Mouse (Mus musculus): ENCODE results near the gene Socs2. TPM values are rescaled to one million over a fixed set of nuclear protein-coding genes. Genes with fewer than 3 reads are reported as not detected.

Gene Socs2
- total and polyA plus RNA-seq, 2 experiments, result 5.3 to 53.8 TPM

- no peaks in the 10 kb centered on the region for H3K36me3 ChIP-seq (ENCODE audit: control insufficient read depth, insufficient read depth, low read length)
- WGBS, result 70% methylated on average over 23 of the region's 23 CpGs
- H3K4me1 ChIP-seq (ENCODE audit: control insufficient read depth, insufficient read depth, low read length), result peaks cover 2% of the 10 kb centered on the region; the same call in 1 of the 2 replicates
- DNase-seq (ENCODE audit: extremely low read depth, low read depth, low spot score), result no peak
- H3K9ac ChIP-seq (ENCODE audit: low read depth, low read length), result no peak overlapping the region
- peak overlapping the region; percentile 1; the same call in 1 of the 2 replicates for H3K4me3 ChIP-seq (ENCODE audit: insufficient read depth, low read depth, low read length)
- peak overlapping the region; percentile 45 for H3K27ac ChIP-seq (replicated peaks; ENCODE audit: insufficient read depth, low read depth, low read length)
- H3K27me3 ChIP-seq (ENCODE audit: control insufficient read depth, insufficient read depth, low read length), result no peaks in the 10 kb centered on the region
- no peak for TF ChIP-seq POLR2A (IDR thresholded peaks at IDR 0.05; ENCODE audit: extremely low read depth, insufficient read depth, low read length)
- TF ChIP-seq CTCF (IDR thresholded peaks at IDR 0.05; ENCODE audit: low read depth, low read length), result no peak
- no peaks in the 10 kb centered on the region for H3K79me2 ChIP-seq (ENCODE audit: control insufficient read depth, insufficient read depth, low read length)
These were observed 28.0 kb downstream of the Socs2 start for GRCm38 (mm10) chr10:95388821-95389477.

GRCm38 (mm10) chr10:95386527-95386926, 30.5 kb downstream of the Socs2 start:
- H3K9ac ChIP-seq (ENCODE audit: low read depth, low read length), result no peak overlapping the region
- H3K4me1 ChIP-seq (ENCODE audit: control insufficient read depth, insufficient read depth, low read length), result peaks cover 2% of the 10 kb centered on the region; the same call in 1 of the 2 replicates
- H3K36me3 ChIP-seq (ENCODE audit: control insufficient read depth, insufficient read depth, low read length), result no peaks in the 10 kb centered on the region
- H3K79me2 ChIP-seq (ENCODE audit: control insufficient read depth, insufficient read depth, low read length), result no peaks in the 10 kb centered on the region
- 96% methylated on average over 6 of the region's 6 CpGs for WGBS
- no peak for DNase-seq (ENCODE audit: extremely low read depth, low read depth, low spot score)
- H3K4me3 ChIP-seq (ENCODE audit: insufficient read depth, low read depth, low read length), result no peak overlapping the region
- no peak overlapping the region for H3K27ac ChIP-seq (replicated peaks; ENCODE audit: insufficient read depth, low read depth, low read length)
- TF ChIP-seq POLR2A (IDR thresholded peaks at IDR 0.05; ENCODE audit: extremely low read depth, insufficient read depth, low read length), result no peak
- no peak for TF ChIP-seq CTCF (IDR thresholded peaks at IDR 0.05; ENCODE audit: low read depth, low read length)
- no peaks in the 10 kb centered on the region for H3K27me3 ChIP-seq (ENCODE audit: control insufficient read depth, insufficient read depth, low read length)

GRCm38 (mm10) chr10:95385801-95386203, 31.2 kb downstream of the Socs2 start:
- H3K36me3 ChIP-seq (ENCODE audit: control insufficient read depth, insufficient read depth, low read length), result no peaks in the 10 kb centered on the region
- 23% methylated on average over 4 of the region's 4 CpGs for WGBS
- no peak overlapping the region for H3K27ac ChIP-seq (replicated peaks; ENCODE audit: insufficient read depth, low read depth, low read length)
- H3K27me3 ChIP-seq (ENCODE audit: control insufficient read depth, insufficient read depth, low read length), result no peaks in the 10 kb centered on the region
- H3K79me2 ChIP-seq (ENCODE audit: control insufficient read depth, insufficient read depth, low read length), result no peaks in the 10 kb centered on the region
- H3K9ac ChIP-seq (ENCODE audit: low read depth, low read length), result no peak overlapping the region
- DNase-seq (ENCODE audit: extremely low read depth, low read depth, low spot score), result peak; percentile 85
- TF ChIP-seq POLR2A (IDR thresholded peaks at IDR 0.05; ENCODE audit: extremely low read depth, insufficient read depth, low read length) (no peak), CTCF (IDR thresholded peaks at IDR 0.05; ENCODE audit: low read depth, low read length) (no peak)
- no peak overlapping the region for H3K4me3 ChIP-seq (ENCODE audit: insufficient read depth, low read depth, low read length)
- peaks cover 2% of the 10 kb centered on the region; the same call in 1 of the 2 replicates for H3K4me1 ChIP-seq (ENCODE audit: control insufficient read depth, insufficient read depth, low read length)

GRCm38 (mm10) chr10:95385081-95385480, 31.9 kb downstream of the Socs2 start:
- Histone ChIP-seq H3K27me3 (ENCODE audit: control insufficient read depth, insufficient read depth, low read length) (no peaks in the 10 kb centered on the region), H3K79me2 (ENCODE audit: control insufficient read depth, insufficient read depth, low read length) (no peaks in the 10 kb centered on the region), H3K27ac (replicated peaks; ENCODE audit: insufficient read depth, low read depth, low read length) (no peak overlapping the region), H3K4me3 (ENCODE audit: insufficient read depth, low read depth, low read length) (no peak overlapping the region), H3K4me1 (ENCODE audit: control insufficient read depth, insufficient read depth, low read length) (peaks cover 2% of the 10 kb centered on the region; the same call in 1 of the 2 replicates), H3K36me3 (ENCODE audit: control insufficient read depth, insufficient read depth, low read length) (no peaks in the 10 kb centered on the region), H3K9ac (ENCODE audit: low read depth, low read length) (no peak overlapping the region)
- no peak for TF ChIP-seq POLR2A (IDR thresholded peaks at IDR 0.05; ENCODE audit: extremely low read depth, insufficient read depth, low read length)
- no peak for TF ChIP-seq CTCF (IDR thresholded peaks at IDR 0.05; ENCODE audit: low read depth, low read length)
- 89% methylated on average over 1 of the region's 1 CpGs for WGBS
- no peak for DNase-seq (ENCODE audit: extremely low read depth, low read depth, low spot score)

GRCm38 (mm10) chr10:95384446-95384845, 32.5 kb downstream of the Socs2 start:
- DNase-seq (ENCODE audit: extremely low read depth, low read depth, low spot score), result no peak
- H3K27me3 ChIP-seq (ENCODE audit: control insufficient read depth, insufficient read depth, low read length), result no peaks in the 10 kb centered on the region
- no peak overlapping the region for H3K27ac ChIP-seq (replicated peaks; ENCODE audit: insufficient read depth, low read depth, low read length)
- no peak for TF ChIP-seq CTCF (IDR thresholded peaks at IDR 0.05; ENCODE audit: low read depth, low read length)
- no peak for TF ChIP-seq POLR2A (IDR thresholded peaks at IDR 0.05; ENCODE audit: extremely low read depth, insufficient read depth, low read length)
- peaks cover 2% of the 10 kb centered on the region; the same call in 1 of the 2 replicates for H3K4me1 ChIP-seq (ENCODE audit: control insufficient read depth, insufficient read depth, low read length)
- no peak overlapping the region for H3K9ac ChIP-seq (ENCODE audit: low read depth, low read length)
- WGBS, result 90% methylated on average over 8 of the region's 8 CpGs
- no peak overlapping the region for H3K4me3 ChIP-seq (ENCODE audit: insufficient read depth, low read depth, low read length)
- H3K36me3 ChIP-seq (ENCODE audit: control insufficient read depth, insufficient read depth, low read length), result no peaks in the 10 kb centered on the region
- no peaks in the 10 kb centered on the region for H3K79me2 ChIP-seq (ENCODE audit: control insufficient read depth, insufficient read depth, low read length)

- no peak for DNase-seq (ENCODE audit: extremely low read depth, low read depth, low spot score)
- H3K27me3 ChIP-seq (ENCODE audit: control insufficient read depth, insufficient read depth, low read length), result no peaks in the 10 kb centered on the region
- 94% methylated on average over 6 of the region's 6 CpGs for WGBS
These were observed 43.6 kb downstream of the Socs2 start for GRCm38 (mm10) chr10:95373340-95373739.

More at GRCm38 (mm10) chr10:95373340-95373739, 43.6 kb downstream of the Socs2 start:
- no peaks in the 10 kb centered on the region for H3K36me3 ChIP-seq (ENCODE audit: control insufficient read depth, insufficient read depth, low read length)
- no peak overlapping the region for H3K27ac ChIP-seq (replicated peaks; ENCODE audit: insufficient read depth, low read depth, low read length)
- TF ChIP-seq POLR2A (IDR thresholded peaks at IDR 0.05; ENCODE audit: extremely low read depth, insufficient read depth, low read length) (no peak), CTCF (IDR thresholded peaks at IDR 0.05; ENCODE audit: low read depth, low read length) (no peak)
- H3K79me2 ChIP-seq (ENCODE audit: control insufficient read depth, insufficient read depth, low read length), result no peaks in the 10 kb centered on the region
- H3K9ac ChIP-seq (ENCODE audit: low read depth, low read length), result no peak overlapping the region
- H3K4me3 ChIP-seq (ENCODE audit: insufficient read depth, low read depth, low read length), result no peak overlapping the region
- no peaks in the 10 kb centered on the region for H3K4me1 ChIP-seq (ENCODE audit: control insufficient read depth, insufficient read depth, low read length)
